Mouse (Mus musculus) bone marrow, adult 2 months (tissue): ENCODE data around the gene Spata48. TPM values are rescaled to one million over a fixed set of nuclear protein-coding genes. Genes with fewer than 3 reads are reported as not detected.

Experiments
- H3K27ac ChIP-seq: fragments of 200-500 bp; 2 replicates; pipeline ENCODE4 v1.5.1; 2012; ENCODE audit warnings: low read depth, mild to moderate bottlenecking, control low read depth, inconsistent platforms, low read length; ENCODE audit not compliant: control insufficient read depth, poor library complexity, insufficient read depth
- H3K4me1 ChIP-seq: fragments of 200-500 bp; 2 replicates; pipeline ENCODE4 v1.6.1; 2011; ENCODE audit warnings: low read length; ENCODE audit not compliant: control insufficient read depth, insufficient read depth
- H3K4me3 ChIP-seq: fragments of 200-500 bp; replicated peaks from 2 replicates; pipeline ENCODE3; 2011; ENCODE audit warnings: mild to moderate bottlenecking, low read depth, low read length, control low read depth; ENCODE audit not compliant: control insufficient read depth
- CTCF ChIP-seq: fragments of 200-500 bp; IDR thresholded peaks from 2 replicates; pipeline ENCODE4 v1.5.1; 2011; ENCODE audit warnings: low read length, control low read depth; ENCODE audit not compliant: control insufficient read depth, insufficient read depth
- POLR2A ChIP-seq: fragments of 200-500 bp; IDR thresholded peaks from 2 replicates; pipeline ENCODE4 v1.6.1; 2011; ENCODE audit warnings: low read depth, mild to moderate bottlenecking, control low read depth, low read length, borderline replicate concordance; ENCODE audit not compliant: control insufficient read depth
- WGBS: fragments of 180-500 bp; shearing (Covaris S2); methylation state at CpG from one replicate; pipeline ENCODE4 v1.1.7; 2018; 5-methylcytosine and 5-hydroxymethylcytosine counted together
- polyA plus RNA-seq: library from polyadenylated mRNA; stranded (reverse); fragments of >200 nt; gene quantifications from 2 replicates; pipeline ENCODE4 v1.2.4, GENCODE M21; 2011; ENCODE audit warnings: low replicate concordance; ENCODE audit not compliant: missing spikeins, insufficient read depth, insufficient read length

The Spata48 gene
- polyA plus RNA-seq, 1 experiment, result 1.4 TPM

GRCm38 (mm10) chr11:11519255-11520243 lies 57.7 kb downstream of the Spata48 start:
- WGBS, result 64% methylated on average over 10 of the region's 10 CpGs
- TF ChIP-seq CTCF (no peak), POLR2A (no peak)
- Histone ChIP-seq H3K4me3 (no peak overlapping the region), H3K27ac (no peak overlapping the region), H3K4me1 (peaks cover 2% of the 10 kb centered on the region)

GRCm38 (mm10) chr11:11521908-11522441 lies 60.1 kb downstream of the Spata48 start:
- Histone ChIP-seq H3K4me3 (no peak overlapping the region), H3K4me1 (peaks cover 2% of the 10 kb centered on the region), H3K27ac (peak overlapping the region; percentile 75)
- TF ChIP-seq POLR2A (no peak), CTCF (no peak)
- WGBS, result 5% methylated on average over 5 of the region's 5 CpGs

- no peak for TF ChIP-seq CTCF
- no peak for TF ChIP-seq POLR2A
- Histone ChIP-seq H3K4me3 (no peak overlapping the region), H3K4me1 (no peaks in the 10 kb centered on the region; the same call in 1 of the 2 replicates), H3K27ac (peak overlapping the region; percentile 12; the same call in 1 of the 2 replicates)
- WGBS, result 9% methylated on average over 11 of the region's 11 CpGs
These were observed 66.9 kb downstream of the Spata48 start for GRCm38 (mm10) chr11:11528760-11529159.

GRCm38 (mm10) chr11:11529165-11529564 lies 67.3 kb downstream of the Spata48 start:
- Histone ChIP-seq H3K4me3 (no peak overlapping the region), H3K27ac (peak overlapping the region; percentile 12; the same call in 1 of the 2 replicates), H3K4me1 (no peaks in the 10 kb centered on the region; the same call in 1 of the 2 replicates)
- WGBS, result 19% methylated on average over 6 of the region's 6 CpGs
- no peak for TF ChIP-seq POLR2A
- no peak for TF ChIP-seq CTCF

- Histone ChIP-seq H3K4me3 (no peak overlapping the region), H3K27ac (no peak overlapping the region), H3K4me1 (no peaks in the 10 kb centered on the region; the same call in 1 of the 2 replicates)
- WGBS, result 59% methylated on average over 2 of the region's 2 CpGs
- no peak for TF ChIP-seq POLR2A
- TF ChIP-seq CTCF, result no peak
These were observed 68.2 kb downstream of the Spata48 start for GRCm38 (mm10) chr11:11530126-11530525.

GRCm38 (mm10) chr11:11536295-11536694 lies 74.4 kb downstream of the Spata48 start:
- 39% methylated on average over 1 of the region's 1 CpGs for WGBS
- Histone ChIP-seq H3K4me3 (no peak overlapping the region), H3K27ac (no peak overlapping the region), H3K4me1 (no peaks in the 10 kb centered on the region)
- TF ChIP-seq CTCF (no peak), POLR2A (no peak)

GRCm38 (mm10) chr11:11545948-11546347 lies 84.1 kb downstream of the Spata48 start:
- Histone ChIP-seq H3K4me1 (peaks cover 3% of the 10 kb centered on the region), H3K4me3 (no peak overlapping the region), H3K27ac (no peak overlapping the region)
- 70% methylated on average over 3 of the region's 3 CpGs for WGBS
- no peak for TF ChIP-seq POLR2A

GRCm38 (mm10) chr11:11546903-11547511 lies 85.1 kb downstream of the Spata48 start:
- Histone ChIP-seq H3K27ac (no peak overlapping the region), H3K4me3 (no peak overlapping the region), H3K4me1 (peaks cover 3% of the 10 kb centered on the region)
- no peak for TF ChIP-seq POLR2A
- TF ChIP-seq CTCF, result no peak
- 51% methylated on average over 7 of the region's 7 CpGs for WGBS
